Mouse (Mus musculus): ENCODE measurements around the gene Mgea5. TPM values are rescaled to one million over a fixed set of nuclear protein-coding genes. Genes with fewer than 3 reads are reported as not detected.

The Mgea5 gene
- total and polyA plus RNA-seq, 3 experiments = 66.4 to 69.8 (median 69.4) TPM

- dilution Hi-C loops (cut with MboI; ENCODE audit: extremely low pct_ligation_motif_present, extremely low pct_unique_long_range_greater_than_20kb, low sequenced_read_pairs) = no loop called here
- Histone ChIP-seq H3K4me1 (ENCODE audit: control insufficient read depth in 1 of 2, insufficient read depth in 2 of 2) (no peaks in the 10 kb centered on the region), H3K27me3 (replicated peaks) (peaks cover 18% of the 10 kb centered on the region)
Measured at GRCm38 (mm10) chr19:45733564-45733963, 50.1 kb downstream of the Mgea5 start.

GRCm38 (mm10) chr19:45731658-45732057, 52.0 kb downstream of the Mgea5 start:
- no peak overlapping the region for H3K27ac ChIP-seq (ENCODE audit: insufficient read depth, low read depth)
- no peak overlapping the region for H3K4me2 ChIP-seq (ENCODE audit: insufficient read depth, low read depth, poor library complexity, severe bottlenecking)
- H3K4me3 ChIP-seq (replicated peaks in 1 of 3; ENCODE audit: low read depth in 2 of 3, low read length in 2 of 3, poor library complexity in 1 of 3) = no peak overlapping the region
- peaks cover 20% of the 10 kb centered on the region for H3K27me3 ChIP-seq (replicated peaks)
- peaks cover 0 to 5% of the 10 kb centered on the region in 2 experiments; a peak in 1 of 4 replicates for H3K4me1 ChIP-seq (ENCODE audit: control insufficient read depth in 1 of 2, insufficient read depth in 2 of 2)
- in situ Hi-C loops (cut with MboI; ENCODE audit: low pct_ligation_motif_present, low pct_unique_long_range_greater_than_20kb, low sequenced_read_pairs) = no loop called here
- H3K9ac ChIP-seq (ENCODE audit: insufficient read depth, low read depth) = no peak overlapping the region
- no peak for TF ChIP-seq ZMIZ1 (IDR thresholded peaks at IDR 0.05; ENCODE audit: low read depth, low read length)
- TF ChIP-seq SIN3A (IDR thresholded peaks at IDR 0.05; ENCODE audit: low read length) = no peak
- no peak for TF ChIP-seq TCF12 (IDR thresholded peaks at IDR 0.05; ENCODE audit: low read depth, low read length)
- TF ChIP-seq GABPA (IDR thresholded peaks at IDR 0.05; ENCODE audit: insufficient replicate concordance, low read depth, low read length) = no peak
- no peak for TF ChIP-seq NRF1 (IDR thresholded peaks at IDR 0.05; ENCODE audit: low read depth, low read length)
- TF ChIP-seq JUND (conservative IDR thresholded peaks at IDR 0.05; ENCODE audit: low read depth, low read length) = no peak
- TF ChIP-seq HCFC1 (IDR thresholded peaks at IDR 0.05; ENCODE audit: low read depth, low read length) = no peak
- no peak for TF ChIP-seq POLR2A (IDR thresholded peaks at IDR 0.05; ENCODE audit: low read depth, low read length)
- TF ChIP-seq UBTF (IDR thresholded peaks at IDR 0.05; ENCODE audit: low read depth, low read length) = no peak
- TF ChIP-seq TBP (conservative IDR thresholded peaks at IDR 0.05; ENCODE audit: low read depth, low read length) = no peak
- no peak for TF ChIP-seq MAFK (IDR thresholded peaks at IDR 0.05; ENCODE audit: insufficient replicate concordance, low read length)
- TF ChIP-seq PAX5 (IDR thresholded peaks at IDR 0.05; ENCODE audit: low read length) = no peak
- TF ChIP-seq MAZ (IDR thresholded peaks at IDR 0.05; ENCODE audit: low read depth, low read length) = no peak
- no peaks in the 10 kb centered on the region for H3K79me2 ChIP-seq (replicated peaks; ENCODE audit: control insufficient read depth, extremely low read depth, insufficient read depth, poor library complexity, severe bottlenecking)
- no peak for DNase-seq (ENCODE audit: extremely low read depth)
- dilution Hi-C loops (cut with MboI; ENCODE audit: extremely low pct_ligation_motif_present, extremely low pct_unique_long_range_greater_than_20kb, low sequenced_read_pairs) = no loop called here
- no peaks in the 10 kb centered on the region for H3K36me3 ChIP-seq (replicated peaks in 1 of 2; ENCODE audit: control insufficient read depth in 1 of 2, insufficient read depth in 1 of 2, low read length in 1 of 2)
- no peaks in the 10 kb centered on the region for H3K9me3 ChIP-seq (replicated peaks; ENCODE audit: low read length)

More at GRCm38 (mm10) chr19:45733564-45733963, 50.1 kb downstream of the Mgea5 start:
- Histone ChIP-seq H3K36me3 (replicated peaks in 1 of 2; ENCODE audit: control insufficient read depth in 1 of 2, insufficient read depth in 1 of 2, low read length in 1 of 2) (no peaks in the 10 kb centered on the region), H3K9ac (ENCODE audit: insufficient read depth, low read depth) (no peak overlapping the region), H3K4me2 (ENCODE audit: insufficient read depth, low read depth, poor library complexity, severe bottlenecking) (no peak overlapping the region), H3K4me3 (replicated peaks in 1 of 3; ENCODE audit: low read depth in 2 of 3, low read length in 2 of 3, poor library complexity in 1 of 3) (no peak overlapping the region), H3K27ac (ENCODE audit: insufficient read depth, low read depth) (no peak overlapping the region), H3K9me3 (replicated peaks; ENCODE audit: low read length) (no peaks in the 10 kb centered on the region), H3K79me2 (replicated peaks; ENCODE audit: control insufficient read depth, extremely low read depth, insufficient read depth, poor library complexity, severe bottlenecking) (no peaks in the 10 kb centered on the region)
- TF ChIP-seq POLR2AphosphoS2 (IDR thresholded peaks at IDR 0.05; ENCODE audit: low read depth, low read length) = no peak
- no peak for TF ChIP-seq CHD2 (IDR thresholded peaks at IDR 0.05; ENCODE audit: low read length)
- no peak for TF ChIP-seq ZMIZ1 (IDR thresholded peaks at IDR 0.05; ENCODE audit: low read depth, low read length)
- TF ChIP-seq IRF4 (IDR thresholded peaks at IDR 0.05; ENCODE audit: low read depth, low read length) = no peak
- no peak for TF ChIP-seq KAT2A (IDR thresholded peaks at IDR 0.05; ENCODE audit: insufficient replicate concordance, low read length)
- TF ChIP-seq CHD1 (IDR thresholded peaks at IDR 0.05; ENCODE audit: low read depth, low read length) = no peak
- TF ChIP-seq EP300 (IDR thresholded peaks at IDR 0.05; ENCODE audit: low read length) = no peak
- TF ChIP-seq PAX5 (IDR thresholded peaks at IDR 0.05; ENCODE audit: low read length) = no peak
- in situ Hi-C loops (cut with MboI; ENCODE audit: low pct_ligation_motif_present, low pct_unique_long_range_greater_than_20kb, low sequenced_read_pairs) = no loop called here
- DNase-seq (ENCODE audit: extremely low read depth) = no peak

All from CH12.LX (cell line).